Mouse (Mus musculus): ENCODE results near the gene Zfp629. TPM values are rescaled to one million over a fixed set of nuclear protein-coding genes. Genes with fewer than 3 reads are reported as not detected.
"Not testable (repeated sequence)": the region's sequence is repeated elsewhere in the genome, so short reads cannot be mapped to it uniquely, and the experiment has no call there.

Zfp629 gene
- polyA plus RNA-seq (2015; fragmentation: Nextera tagmentation; extraction: Ambion mirVana) = 22.2 and 25.0 TPM in 2 replicates

- Histone ChIP-seq H3K9me3 (no peaks in the 10 kb centered on the region), H3K27me3 (no peaks in the 10 kb centered on the region), H3K27ac (peak within 1 kb of the TSS; percentile 94), H3K36me3 (peaks cover 26% of the 10 kb centered on the region), H3K9ac (peak within 1 kb of the TSS; percentile 95), H3K4me1 (replicated peaks) (peaks cover 37% of the 10 kb centered on the region), H3K4me3 (peak within 1 kb of the TSS; percentile 99), H3K4me2 (peak within 1 kb of the TSS; percentile 82)
- 0% methylated on average over 39 of the region's 50 CpGs for WGBS
- ATAC-seq (ENCODE audit: low FRiP score) = peak; percentile 92
Measured at GRCm38 (mm10) chr7:127614891-127615843, at the start of gene Zfp629. Gene Zfp629, minus strand, starts transcription at chr7:127615797.

DNA sequence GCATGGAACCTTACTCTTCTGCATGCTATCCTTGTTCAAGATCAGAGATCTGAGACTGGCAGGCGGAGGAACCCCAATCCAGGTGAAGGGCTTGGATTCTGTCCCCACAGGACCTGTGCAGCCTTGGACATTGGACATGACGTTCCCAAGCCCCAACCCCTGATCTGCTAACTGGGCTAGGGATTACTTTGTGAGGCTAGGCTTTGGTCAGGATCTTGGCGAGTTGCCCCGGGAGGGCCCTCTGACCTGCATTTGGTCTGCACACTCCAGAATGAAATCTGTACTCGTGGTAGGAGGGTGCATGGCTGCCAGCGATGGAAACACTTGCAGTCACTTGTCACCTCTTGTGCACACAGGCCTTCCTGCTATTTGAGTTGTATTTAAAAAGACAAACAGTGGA lies 47.3 kb upstream of the Zfp629 start:
- ATAC-seq (ENCODE audit: low FRiP score) = no peak
- Histone ChIP-seq H3K9ac (no peak overlapping the region), H3K27ac (no peak overlapping the region), H3K4me3 (no peak overlapping the region), H3K27me3 (no peaks in the 10 kb centered on the region), H3K4me1 (replicated peaks) (no peaks in the 10 kb centered on the region), H3K36me3 (peaks cover 39% of the 10 kb centered on the region), H3K9me3 (no peaks in the 10 kb centered on the region), H3K4me2 (no peak overlapping the region)
- WGBS = 87% methylated on average over 6 of the region's 6 CpGs

- Histone ChIP-seq H3K36me3 (peaks cover 39% of the 10 kb centered on the region), H3K4me2 (no peak overlapping the region), H3K27me3 (no peaks in the 10 kb centered on the region), H3K27ac (no peak overlapping the region), H3K9ac (no peak overlapping the region), H3K4me1 (replicated peaks) (no peaks in the 10 kb centered on the region), H3K4me3 (no peak overlapping the region), H3K9me3 (peaks cover 5% of the 10 kb centered on the region; the same call in 1 of the 2 replicates)
- no peak for ATAC-seq (ENCODE audit: low FRiP score)
- 86% methylated on average over 6 of the region's 6 CpGs for WGBS
Measured at GRCm38 (mm10) chr7:127661833-127662232, 46.2 kb upstream of the Zfp629 start.

DNA sequence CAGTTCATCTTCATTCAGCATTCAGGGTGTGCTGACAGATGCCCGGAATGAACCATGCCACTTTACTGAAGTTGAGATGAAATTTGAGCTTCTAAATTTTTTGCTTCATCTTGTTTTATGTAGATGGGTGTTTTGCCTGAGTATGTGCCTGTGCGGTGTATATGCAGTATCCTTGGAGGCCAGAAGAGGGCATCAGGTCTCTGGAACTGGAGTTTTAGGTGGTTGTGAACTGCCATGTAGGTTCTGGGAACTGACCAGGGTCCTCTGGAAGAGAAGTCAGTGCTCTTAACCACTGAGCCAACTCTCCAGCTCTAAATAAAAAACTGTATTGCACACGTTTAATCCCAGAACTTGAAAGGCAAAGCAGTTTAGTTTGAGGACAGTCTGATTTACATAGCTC lies 45.3 kb upstream of the Zfp629 start:
- Histone ChIP-seq H3K4me1 (replicated peaks) (no peaks in the 10 kb centered on the region), H3K9me3 (peaks cover 5% of the 10 kb centered on the region; the same call in 1 of the 2 replicates), H3K9ac (no peak overlapping the region), H3K27ac (no peak overlapping the region), H3K27me3 (no peaks in the 10 kb centered on the region), H3K4me3 (no peak overlapping the region), H3K4me2 (no peak overlapping the region), H3K36me3 (peaks cover 29% of the 10 kb centered on the region)
- 87% methylated on average over 3 of the region's 3 CpGs for WGBS
- no peak for ATAC-seq (ENCODE audit: low FRiP score)

DNA sequence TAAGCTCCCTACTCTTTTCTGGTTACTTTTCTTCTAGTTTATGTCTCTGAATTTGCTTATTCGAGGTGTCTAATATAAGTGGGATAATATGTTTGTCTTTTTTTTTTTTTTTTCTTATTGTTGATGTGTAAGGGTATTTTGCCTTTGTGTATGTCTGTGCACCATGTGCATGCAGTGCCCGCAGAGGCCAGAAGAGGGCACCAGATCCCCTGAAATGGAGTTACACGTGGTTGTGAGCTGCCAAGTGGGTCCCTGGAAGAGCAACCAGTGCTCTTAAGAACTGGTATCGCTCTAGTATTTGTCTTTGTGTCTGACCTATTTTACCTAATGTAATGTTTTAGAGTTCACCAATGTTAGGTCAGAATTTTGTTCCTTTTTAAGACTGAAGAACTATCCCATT lies 41.3 kb upstream of the Zfp629 start:
- no peak overlapping the region for H3K4me3 ChIP-seq
- H3K4me1 ChIP-seq (replicated peaks) = peaks cover 3% of the 10 kb centered on the region; the same call in 1 of the 2 replicates
- H3K9me3 ChIP-seq = peaks cover 5% of the 10 kb centered on the region; the same call in 1 of the 2 replicates
- 42% methylated on average over 4 of the region's 4 CpGs for WGBS
- no peak overlapping the region for H3K27ac ChIP-seq
- H3K36me3 ChIP-seq = no peaks in the 10 kb centered on the region
- ATAC-seq (ENCODE audit: low FRiP score) = no peak
- no peak overlapping the region for H3K4me2 ChIP-seq
- H3K27me3 ChIP-seq = 0 out of 2 replicates have a peak, but pooled peaks cover 3% of the 10 kb centered on the region
- H3K9ac ChIP-seq = no peak overlapping the region

DNA sequence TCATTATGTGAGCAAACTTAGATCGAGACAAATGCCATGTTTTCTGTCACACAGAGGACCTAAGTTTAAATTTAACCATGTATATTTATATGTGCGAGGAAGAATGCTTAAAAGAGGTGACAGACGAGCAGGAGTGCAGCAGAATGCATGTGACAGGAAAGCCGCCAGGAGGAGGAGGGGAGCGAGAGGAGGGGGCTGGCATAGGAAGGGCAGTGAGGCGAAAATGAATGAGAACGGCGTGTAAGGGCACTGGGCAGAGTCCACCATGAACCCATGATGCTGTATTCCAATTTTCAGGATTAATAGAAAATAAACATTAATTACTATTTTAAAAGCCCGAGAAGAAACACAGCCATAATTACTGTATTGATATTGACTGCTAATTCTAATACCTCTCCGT lies 38.7 kb upstream of the Zfp629 start:
- Histone ChIP-seq H3K36me3 (no peaks in the 10 kb centered on the region), H3K9ac (no peak overlapping the region), H3K27ac (no peak overlapping the region), H3K4me3 (no peak overlapping the region), H3K27me3 (0 out of 2 replicates have a peak, but pooled peaks cover 8% of the 10 kb centered on the region), H3K4me2 (no peak overlapping the region), H3K4me1 (replicated peaks) (peaks cover 5% of the 10 kb centered on the region; the same call in 1 of the 2 replicates), H3K9me3 (peaks cover 5% of the 10 kb centered on the region; the same call in 1 of the 2 replicates)
- ATAC-seq (ENCODE audit: low FRiP score) = no peak
- 75% methylated on average over 10 of the region's 10 CpGs for WGBS

- WGBS = 14% methylated on average over 18 of the region's 18 CpGs
- Histone ChIP-seq H3K27me3 (0 out of 2 replicates have a peak, but pooled peaks cover 8% of the 10 kb centered on the region), H3K4me3 (no peak overlapping the region), H3K27ac (no peak overlapping the region), H3K9me3 (peaks cover 1% of the 10 kb centered on the region; the same call in 1 of the 2 replicates), H3K4me1 (replicated peaks) (peaks cover 5% of the 10 kb centered on the region; the same call in 1 of the 2 replicates), H3K9ac (peak overlapping the region; percentile 51; the same call in 1 of the 2 replicates), H3K4me2 (peak overlapping the region; percentile 39), H3K36me3 (no peaks in the 10 kb centered on the region)
- no peak for ATAC-seq (ENCODE audit: low FRiP score)
Measured at GRCm38 (mm10) chr7:127652050-127652449, 36.5 kb upstream of the Zfp629 start.

DNA sequence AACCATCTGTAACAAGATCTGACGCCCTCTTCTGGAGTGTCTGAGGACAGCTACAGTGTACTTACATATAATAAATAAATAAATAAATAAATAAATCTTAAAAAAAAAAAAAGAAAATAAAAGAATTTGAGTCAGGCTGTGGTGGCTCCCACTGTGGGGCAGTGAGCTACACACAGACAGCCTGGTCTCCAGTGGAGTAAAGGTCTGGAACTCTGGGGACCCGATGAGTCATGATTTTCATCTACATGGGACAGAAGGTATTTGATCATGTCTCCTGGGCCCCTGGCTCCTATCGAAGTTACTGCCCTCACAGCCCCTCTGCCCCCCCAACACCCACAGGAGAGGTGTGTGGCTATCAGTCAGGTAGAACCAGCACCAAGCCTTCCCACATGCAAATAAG lies 36.0 kb upstream of the Zfp629 start:
- no peak for ATAC-seq (ENCODE audit: low FRiP score)
- WGBS = 87% methylated on average over 2 of the region's 3 CpGs
- Histone ChIP-seq H3K9me3 (no peaks in the 10 kb centered on the region), H3K9ac (no peak overlapping the region), H3K4me1 (replicated peaks) (peaks cover 5% of the 10 kb centered on the region; the same call in 1 of the 2 replicates), H3K4me3 (no peak overlapping the region), H3K27ac (no peak overlapping the region), H3K36me3 (no peaks in the 10 kb centered on the region), H3K27me3 (0 out of 2 replicates have a peak, but pooled peaks cover 8% of the 10 kb centered on the region), H3K4me2 (no peak overlapping the region)

DNA sequence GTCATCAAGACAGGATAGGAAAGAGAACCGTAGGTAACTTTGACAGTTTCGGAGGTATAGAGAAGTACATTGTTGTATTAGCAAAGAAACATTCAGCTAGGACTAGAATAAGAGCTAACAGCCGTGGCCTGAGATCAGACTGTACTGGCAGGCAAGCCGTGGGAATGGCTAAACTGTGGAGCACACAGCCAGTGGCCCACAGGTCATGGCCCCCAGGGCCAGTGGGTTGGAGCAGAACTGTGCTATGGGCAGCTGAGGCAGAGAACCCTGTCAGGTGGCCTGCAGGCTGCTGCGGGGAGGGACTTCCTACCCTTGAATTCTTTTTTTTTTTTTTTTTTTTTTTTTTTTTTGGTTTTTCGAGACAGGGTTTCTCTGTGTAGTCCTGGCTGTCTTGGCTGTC lies 33.6 kb upstream of the Zfp629 start:
- H3K27me3 ChIP-seq = 0 out of 2 replicates have a peak, but pooled peaks cover 8% of the 10 kb centered on the region
- peaks cover 5% of the 10 kb centered on the region; the same call in 1 of the 2 replicates for H3K4me1 ChIP-seq (replicated peaks)
- no peak overlapping the region for H3K27ac ChIP-seq
- no peak overlapping the region for H3K4me3 ChIP-seq
- WGBS = 90% methylated on average over 5 of the region's 6 CpGs
- H3K9ac ChIP-seq = no peak overlapping the region
- H3K4me2 ChIP-seq = no peak overlapping the region
- no peaks in the 10 kb centered on the region for H3K9me3 ChIP-seq
- ATAC-seq (ENCODE audit: low FRiP score) = no peak
- no peaks in the 10 kb centered on the region for H3K36me3 ChIP-seq

GRCm38 (mm10) chr7:127648516-127649201 lies 33.1 kb upstream of the Zfp629 start:
- H3K9ac ChIP-seq = no peak overlapping the region
- H3K4me1 ChIP-seq (replicated peaks) = peaks cover 5% of the 10 kb centered on the region; the same call in 1 of the 2 replicates
- no peaks in the 10 kb centered on the region for H3K36me3 ChIP-seq
- 0 out of 2 replicates have a peak, but pooled peaks cover 8% of the 10 kb centered on the region for H3K27me3 ChIP-seq
- ATAC-seq (ENCODE audit: low FRiP score) = no peak
- no peak overlapping the region for H3K4me3 ChIP-seq
- no peaks in the 10 kb centered on the region for H3K9me3 ChIP-seq
- H3K4me2 ChIP-seq = no peak overlapping the region
- H3K27ac ChIP-seq = no peak overlapping the region
- 71% methylated on average over 4 of the region's 4 CpGs for WGBS

GRCm38 (mm10) chr7:127647576-127647975 lies 32.0 kb upstream of the Zfp629 start:
- H3K4me2 ChIP-seq = not testable (repeated sequence)

DNA sequence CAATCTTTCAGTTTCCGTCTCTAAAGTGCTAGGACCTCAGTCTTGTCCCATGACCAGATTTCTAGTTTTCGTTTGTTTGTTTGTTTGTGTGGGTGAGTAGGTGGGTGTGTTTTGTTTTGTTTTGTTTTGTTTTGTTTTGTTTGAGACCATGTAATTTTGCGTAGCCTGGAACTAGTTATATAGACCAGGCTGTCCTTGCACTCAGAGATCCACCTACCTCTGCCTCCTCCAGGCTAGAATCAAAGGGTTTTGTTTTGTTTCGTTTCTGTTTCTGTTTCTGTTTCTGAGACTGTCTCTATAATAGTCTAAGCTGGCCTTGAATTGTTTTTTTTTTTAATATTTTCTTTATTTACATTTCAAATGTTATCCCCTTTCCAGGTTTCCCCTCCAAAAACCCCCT lies 30.8 kb upstream of the Zfp629 start:
- Histone ChIP-seq H3K27me3 (0 out of 2 replicates have a peak, but pooled peaks cover 5% of the 10 kb centered on the region), H3K36me3 (no peaks in the 10 kb centered on the region), H3K4me1 (replicated peaks) (no peaks in the 10 kb centered on the region), H3K4me2 (no peak overlapping the region), H3K9ac (no peak overlapping the region), H3K9me3 (no peaks in the 10 kb centered on the region), H3K4me3 (no peak overlapping the region), H3K27ac (no peak overlapping the region)
- ATAC-seq (ENCODE audit: low FRiP score) = no peak
- WGBS = 90% methylated on average over 4 of the region's 4 CpGs

More at GRCm38 (mm10) chr7:127647576-127647975, 32.0 kb upstream of the Zfp629 start:
- H3K27me3 ChIP-seq; H3K4me3 ChIP-seq; H3K9ac ChIP-seq; H3K27ac ChIP-seq; H3K4me1 ChIP-seq (replicated peaks); H3K36me3 ChIP-seq; ATAC-seq (ENCODE audit: low FRiP score); H3K9me3 ChIP-seq: not testable (repeated sequence)
- 91% methylated on average over 7 of the region's 7 CpGs for WGBS

Data from hindbrain, embryonic 13.5 days (tissue).